Mouse (Mus musculus) adrenal gland, postnatal 4 days (tissue): Measurements from ENCODE around the gene Dlgap1. TPM values are rescaled to one million over a fixed set of nuclear protein-coding genes. Genes with fewer than 3 reads are reported as not detected.

Source experiments
- DNase-seq, 2 experiments: peaks; one replicate each; pipeline ENCODE4 v3.0.0; 2021 to 2022; ENCODE audit warnings: low spot score in 2 of 2, mixed read lengths in 2 of 2
- long read RNA-seq, 2 experiments: library from polyadenylated mRNA; stranded (forward); transcript quantifications; one replicate each; pipeline ENCODE4 v2.0.0; 2021
- total RNA-seq, 2 experiments: library from RNA; stranded (reverse); gene quantifications; 2 replicates each; pipeline ENCODE4 v1.2.3; 2021

The Dlgap1 gene
- 10 to 100 TPM; 41.0 to 41.5 TPM for total RNA-seq
- long read RNA-seq, experiment 1, partial matches to known transcripts = 2 of 13 reads
- long read RNA-seq, experiment 1, other reads (novel, unspliced or antisense) = 10 of 13 reads
- long read RNA-seq, experiment 2, full-length matches to known transcripts = 6 of 28 reads
- long read RNA-seq, experiment 2, partial matches to known transcripts = 11 of 28 reads
- long read RNA-seq, experiment 2, other reads (novel, unspliced or antisense) = 11 of 28 reads

GRCm38 (mm10) chr17:69969021-69969815, at the start of gene Dlgap1:
TSS of gene Dlgap1 (plus strand) at chr17:69969073.
- DNase-seq = peak; percentile 67 to 70

- no peak for DNase-seq
These were observed 13.9 kb upstream of the Dlgap1 start for GRCm38 (mm10) chr17:69954936-69955335.

GRCm38 (mm10) chr17:69969816-69970750, 1.2 kb downstream of the Dlgap1 start:
- DNase-seq = peak; percentile 10 to 11

- DNase-seq = peak in 1 of 2 experiments; percentile 29
These were observed 4.2 kb downstream of the Dlgap1 start for GRCm38 (mm10) chr17:69973081-69973480.

- peak in 1 of 2 experiments; percentile 8 for DNase-seq
These were observed 5.1 kb downstream of the Dlgap1 start for GRCm38 (mm10) chr17:69973991-69974390.

GRCm38 (mm10) chr17:69982236-69982923, 13.5 kb downstream of the Dlgap1 start:
- no peak for DNase-seq

GRCm38 (mm10) chr17:69996406-69996805, 27.5 kb downstream of the Dlgap1 start:
- DNase-seq = no peak

- no peak for DNase-seq
These were observed 33.2 kb downstream of the Dlgap1 start for GRCm38 (mm10) chr17:70002026-70002425.

- no peak for DNase-seq
These were observed 35.8 kb downstream of the Dlgap1 start for GRCm38 (mm10) chr17:70004628-70005027.

- no peak for DNase-seq
These were observed 38.7 kb downstream of the Dlgap1 start for GRCm38 (mm10) chr17:70007607-70008006.

- DNase-seq = no peak
These were observed 47.6 kb downstream of the Dlgap1 start for GRCm38 (mm10) chr17:70016511-70016910.

- DNase-seq = no peak
These were observed 51.5 kb downstream of the Dlgap1 start for GRCm38 (mm10) chr17:70020376-70020775.

- DNase-seq = no peak
These were observed 53.7 kb downstream of the Dlgap1 start for GRCm38 (mm10) chr17:70022618-70023017.

GRCm38 (mm10) chr17:70034862-70035261, 66.0 kb downstream of the Dlgap1 start:
- DNase-seq = no peak

- DNase-seq = no peak
These were observed 72.0 kb downstream of the Dlgap1 start for GRCm38 (mm10) chr17:70040751-70041430.

GRCm38 (mm10) chr17:70068281-70068680, 99.4 kb downstream of the Dlgap1 start:
- DNase-seq = no peak

GRCm38 (mm10) chr17:70072066-70072465, 103.2 kb downstream of the Dlgap1 start:
- DNase-seq = no peak

- no peak for DNase-seq
These were observed 119.3 kb downstream of the Dlgap1 start for GRCm38 (mm10) chr17:70088220-70088619.

GRCm38 (mm10) chr17:70090737-70091136, 121.9 kb downstream of the Dlgap1 start:
- no peak for DNase-seq

GRCm38 (mm10) chr17:70129151-70129550, 160.3 kb downstream of the Dlgap1 start:
- no peak for DNase-seq
